Mouse (Mus musculus): Measurements from ENCODE around the gene Zbtb16.

DNA sequence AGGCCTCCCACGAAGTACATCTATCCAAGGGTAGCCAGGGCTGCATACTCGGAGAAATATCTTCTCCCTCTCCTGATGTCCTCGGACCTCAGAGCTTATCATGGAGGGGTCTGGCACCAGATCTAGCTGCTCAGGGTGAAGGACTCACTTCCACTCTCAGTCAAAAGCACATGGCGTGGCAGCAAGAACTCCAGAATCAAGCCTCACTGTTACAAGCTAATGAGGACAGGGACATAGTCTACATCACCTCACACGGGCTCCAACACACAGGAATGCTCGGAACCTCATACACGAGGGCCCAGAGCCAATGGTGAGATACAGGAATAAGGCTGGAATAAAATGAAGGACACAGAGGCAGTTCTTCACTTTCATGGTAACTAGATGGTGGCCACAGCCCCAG is 7.2 kb downstream of the Zbtb16 start:
- TF ChIP-seq POLR2A (IDR thresholded peaks at IDR 0.05; ENCODE audit: low read depth, low read length) (no peak), CTCF (IDR thresholded peaks at IDR 0.05; ENCODE audit: borderline replicate concordance, insufficient read depth, low read length) (no peak)
